Mouse (Mus musculus): ENCODE measurements around the gene Aars.
A peak's percentile ranks its signal among the peaks of the same experiment; 100 is the strongest.
"Not testable (repeated sequence)": the region's sequence is repeated elsewhere in the genome, so short reads cannot be mapped to it uniquely, and the experiment has no call there.

The Aars gene

GRCm38 (mm10) chr8:111093865-111094718 is 61.1 kb downstream of the Aars start, which contains the start of gene Pdpr:
Gene Pdpr, plus strand, starts transcription at chr8:111094630.
- peak; percentile 91 to 93 for DNase-seq (ENCODE audit: low spot score in 2 of 2)

GRCm38 (mm10) chr8:111094719-111095302 is 61.9 kb downstream of the Aars start:
- DNase-seq (ENCODE audit: low spot score in 2 of 2) = not testable (repeated sequence)
